Mouse (Mus musculus): ENCODE measurements at regions not wholly inside any gene's neighbourhood (a gene's known extent, or its start where the extent isn't known, plus 50 kb on each side); places are given as distances from the start of the nearest gene placed in this dataset.

DNA sequence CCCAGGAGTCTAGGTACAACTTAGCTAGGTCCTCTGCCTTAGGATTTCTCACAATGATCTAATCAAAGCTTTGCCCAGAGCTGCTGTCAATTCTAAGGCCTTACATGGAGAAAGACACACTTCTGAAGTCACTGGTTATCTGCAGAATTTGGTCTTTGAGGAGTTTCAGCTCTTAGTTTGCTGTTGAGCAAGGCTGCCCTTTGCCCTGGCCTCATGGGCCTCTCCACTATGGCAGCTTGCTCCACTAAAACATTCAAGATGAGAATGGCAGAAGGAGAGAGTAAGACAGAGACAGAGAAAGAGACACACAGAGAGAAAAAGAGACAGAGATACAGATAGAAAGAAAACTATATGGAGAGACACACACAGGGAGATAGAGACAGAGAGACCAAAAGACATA is 75.7 kb downstream of the Rpusd4 start:
- TF ChIP-seq CTCF (conservative IDR thresholded peaks at IDR 0.05; ENCODE audit: insufficient read depth, insufficient read length, low read depth, low read length): no peak
- no peak for TF ChIP-seq POLR2A (IDR thresholded peaks at IDR 0.05; ENCODE audit: low read depth, low read length)

Measured in kidney, adult 2 months (tissue).